Mouse (Mus musculus): ENCODE results near the gene Opn3. TPM values are rescaled to one million over a fixed set of nuclear protein-coding genes. Genes with fewer than 3 reads are reported as not detected.

The Opn3 gene
- 4.6 and 5.2 TPM in 2 replicates for polyA plus RNA-seq (2015; fragmentation: Nextera tagmentation; extraction: Ambion mirVana)

DNA sequence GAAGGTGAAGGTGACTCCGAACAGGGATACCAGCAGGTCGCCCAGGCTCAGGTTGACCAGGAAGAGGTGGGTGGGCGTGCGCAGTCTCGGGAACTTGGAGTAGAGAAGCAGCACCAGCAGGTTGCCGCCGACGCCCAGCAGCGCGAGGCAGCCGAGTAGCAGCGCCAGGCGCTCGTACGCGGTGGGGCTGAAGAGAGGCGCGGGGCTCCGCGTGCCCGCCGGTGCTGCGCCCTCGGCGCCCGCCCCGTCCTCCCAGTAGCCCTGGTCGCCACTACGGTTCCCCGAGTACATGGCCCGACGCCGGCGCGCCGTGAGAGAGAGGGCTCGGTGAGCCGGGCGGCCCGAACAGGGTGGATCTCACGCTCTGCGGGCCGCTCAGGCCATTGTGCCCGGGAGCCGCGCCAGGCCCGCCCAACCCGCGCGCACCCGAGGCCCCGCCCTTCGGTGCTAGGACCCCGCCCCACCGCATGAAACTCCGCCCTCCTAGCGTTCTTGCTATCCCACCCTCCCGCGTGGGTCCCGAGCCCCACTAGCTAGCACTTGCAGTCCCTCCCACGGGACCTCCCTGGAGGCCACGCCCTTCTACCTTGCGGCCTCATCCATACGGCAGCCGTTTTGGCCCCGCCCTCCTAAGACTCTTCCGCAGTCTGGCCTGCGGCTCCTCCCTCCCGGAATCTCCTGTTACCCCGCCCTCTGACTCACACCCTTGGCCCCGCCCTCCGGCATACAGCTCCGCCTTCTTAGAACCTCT is at the start of gene Opn3, which contains the start of gene Chml:
Gene Opn3 (minus strand): TSS at position 531 of the 751 bp plus-strand sequence.
Gene Chml (minus strand): TSS at position 656 of the 751 bp plus-strand sequence.
- Histone ChIP-seq H3K36me3 (peaks cover 6% of the 10 kb centered on the region; the same call in 1 of the 2 replicates), H3K4me2 (replicated peaks) (peak within 1 kb of the TSS; percentile 92)
- WGBS: under 1% methylated on average over 57 of the region's 73 CpGs

DNA sequence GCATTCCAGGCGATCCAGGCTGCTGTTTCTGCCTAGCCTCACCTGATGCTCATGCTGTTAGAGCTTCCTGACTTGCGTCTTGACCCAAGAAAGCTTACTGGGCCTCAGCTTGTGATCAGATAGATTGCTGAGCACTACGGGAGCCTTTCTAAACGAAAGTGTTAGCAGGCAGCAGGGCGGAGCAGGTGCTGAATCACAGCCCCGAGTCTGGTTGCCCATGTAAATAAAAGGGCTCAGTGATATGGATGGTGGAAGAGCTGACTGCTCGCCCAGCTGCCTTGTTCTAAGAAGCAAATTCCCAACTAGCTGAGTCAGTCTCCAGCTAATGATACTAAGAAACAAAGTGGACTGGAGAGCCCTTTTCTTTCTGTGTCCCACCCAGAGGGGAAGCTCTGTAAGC is 33.2 kb upstream of the Opn3 start:
- H3K4me3 ChIP-seq (replicated peaks): no peak overlapping the region
- WGBS: 52% methylated on average over 7 of the region's 7 CpGs
- H3K9ac ChIP-seq: no peak overlapping the region
- H3K4me2 ChIP-seq (replicated peaks): no peak overlapping the region
- no peaks in the 10 kb centered on the region for H3K27me3 ChIP-seq
- ATAC-seq (ENCODE audit: insufficient number of reproducible peaks, low FRiP score, low TSS enrichment, low read depth): no peak
- H3K36me3 ChIP-seq: no peaks in the 10 kb centered on the region
- H3K27ac ChIP-seq (replicated peaks): no peak overlapping the region
- no peaks in the 10 kb centered on the region for H3K9me3 ChIP-seq (replicated peaks)
- H3K4me1 ChIP-seq: no peaks in the 10 kb centered on the region

More for the DNA sequence above, at the start of gene Opn3, which contains the start of gene Chml:
- Histone ChIP-seq H3K27me3 (no peaks in the 10 kb centered on the region), H3K27ac (replicated peaks) (peak within 1 kb of the TSS; percentile 85), H3K4me1 (peaks cover 18% of the 10 kb centered on the region), H3K9me3 (replicated peaks) (no peaks in the 10 kb centered on the region), H3K9ac (peak within 1 kb of the TSS; percentile 84), H3K4me3 (replicated peaks) (peak within 1 kb of the TSS; percentile 84)
- peak; percentile 98 for ATAC-seq (ENCODE audit: insufficient number of reproducible peaks, low FRiP score, low TSS enrichment, low read depth)

DNA sequence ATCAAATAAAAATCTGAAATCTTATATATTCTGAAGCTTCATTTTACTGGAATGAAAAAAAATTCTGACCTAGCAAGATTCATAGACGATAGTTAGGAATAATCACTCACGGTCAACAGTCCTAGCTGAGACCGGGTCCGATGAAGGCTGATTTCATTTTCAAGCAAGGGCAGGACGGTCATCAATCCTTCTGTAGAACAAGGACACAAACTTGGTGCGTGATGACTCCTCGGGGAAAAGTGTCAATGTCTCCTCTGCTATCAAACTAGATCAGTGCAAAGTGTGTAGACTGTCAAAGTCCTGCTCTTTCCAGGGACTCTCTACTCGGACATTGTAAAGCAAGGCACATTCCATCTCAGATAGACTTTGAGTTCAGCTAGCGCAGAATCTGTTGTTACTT is 24.3 kb upstream of the Opn3 start:
- Histone ChIP-seq H3K27me3 (no peaks in the 10 kb centered on the region), H3K27ac (replicated peaks) (no peak overlapping the region), H3K4me3 (replicated peaks) (no peak overlapping the region), H3K4me1 (no peaks in the 10 kb centered on the region), H3K36me3 (no peaks in the 10 kb centered on the region), H3K9ac (no peak overlapping the region), H3K9me3 (replicated peaks) (no peaks in the 10 kb centered on the region), H3K4me2 (replicated peaks) (no peak overlapping the region)
- 89% methylated on average over 9 of the region's 9 CpGs for WGBS
- no peak for ATAC-seq (ENCODE audit: insufficient number of reproducible peaks, low FRiP score, low TSS enrichment, low read depth)

DNA sequence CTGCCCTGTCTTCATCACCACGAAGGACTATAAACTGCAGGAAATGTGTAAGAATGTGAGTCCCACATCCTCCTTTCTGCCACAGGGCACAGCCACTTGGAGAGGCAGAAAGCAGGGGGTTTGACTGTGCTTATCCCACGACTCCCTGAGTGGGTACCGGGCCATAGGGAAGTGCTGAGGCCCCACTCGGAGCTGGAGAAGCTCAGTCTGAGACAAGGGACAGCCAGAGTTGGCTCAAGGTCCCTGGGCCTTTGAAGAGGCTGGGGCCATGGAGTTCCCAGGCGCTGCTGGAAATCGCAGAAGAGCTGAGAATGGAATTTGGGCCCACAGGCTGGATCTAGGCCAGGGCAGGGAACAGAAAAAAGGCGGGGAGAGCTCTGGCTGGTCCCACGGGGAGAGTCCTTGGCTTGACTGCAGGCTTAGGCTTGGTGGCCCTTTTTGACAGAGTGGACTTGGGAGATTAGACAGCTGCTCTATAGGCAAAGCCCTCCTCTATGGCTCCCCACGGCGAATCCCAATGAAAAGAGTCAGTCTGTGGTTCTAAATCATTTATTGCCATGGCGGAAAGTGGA is 19.8 kb upstream of the Opn3 start:
- H3K4me3 ChIP-seq (replicated peaks): no peak overlapping the region
- H3K27ac ChIP-seq (replicated peaks): no peak overlapping the region
- H3K4me1 ChIP-seq: no peaks in the 10 kb centered on the region
- no peak for ATAC-seq (ENCODE audit: insufficient number of reproducible peaks, low FRiP score, low TSS enrichment, low read depth)
- 72% methylated on average over 11 of the region's 11 CpGs for WGBS
- H3K9me3 ChIP-seq (replicated peaks): no peaks in the 10 kb centered on the region
- no peak overlapping the region for H3K4me2 ChIP-seq (replicated peaks)
- no peak overlapping the region for H3K9ac ChIP-seq
- no peaks in the 10 kb centered on the region for H3K27me3 ChIP-seq
- H3K36me3 ChIP-seq: no peaks in the 10 kb centered on the region

DNA sequence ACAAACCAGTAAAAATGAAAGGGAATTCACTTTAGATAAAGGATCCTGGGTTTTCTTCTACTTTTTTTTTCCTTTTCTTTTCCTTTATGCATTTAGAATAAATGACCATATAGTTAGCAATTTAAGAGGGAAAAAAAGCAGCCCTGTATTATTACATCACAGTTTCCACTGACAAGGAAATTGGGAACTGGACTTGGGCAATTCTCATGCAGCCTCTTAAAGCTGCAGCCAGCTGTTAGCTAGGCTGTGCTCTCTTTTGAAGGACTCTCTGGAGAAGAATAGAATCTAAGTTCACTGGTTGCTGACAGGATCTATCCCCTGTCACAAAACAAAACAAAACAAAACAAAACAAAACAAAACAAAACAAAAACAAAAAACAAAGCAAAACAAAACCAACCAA is 15.4 kb upstream of the Opn3 start:
- Histone ChIP-seq H3K27me3 (no peaks in the 10 kb centered on the region), H3K4me2 (replicated peaks) (no peak overlapping the region), H3K4me3 (replicated peaks) (no peak overlapping the region), H3K4me1 (no peaks in the 10 kb centered on the region), H3K36me3 (no peaks in the 10 kb centered on the region), H3K9me3 (replicated peaks) (no peaks in the 10 kb centered on the region), H3K27ac (replicated peaks) (no peak overlapping the region), H3K9ac (no peak overlapping the region)
- ATAC-seq (ENCODE audit: insufficient number of reproducible peaks, low FRiP score, low TSS enrichment, low read depth): no peak

DNA sequence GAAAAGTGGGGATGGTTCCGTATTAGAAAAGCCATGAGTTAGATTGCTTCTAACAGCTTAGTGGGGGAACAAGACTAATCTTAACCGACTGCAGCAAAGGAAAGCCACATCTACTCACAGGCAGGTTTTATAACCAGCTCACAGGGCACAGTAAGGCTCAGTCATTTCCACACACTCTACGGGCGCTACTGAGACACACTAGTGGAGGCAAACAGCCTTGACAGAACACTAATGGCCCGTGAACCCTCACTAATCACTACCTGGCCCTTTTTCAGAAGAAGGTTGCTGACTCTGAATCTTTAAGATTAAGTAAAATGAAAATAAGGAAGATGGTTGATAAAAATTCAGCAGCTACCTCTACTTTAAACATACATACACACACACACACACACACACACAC is 15.0 kb upstream of the Opn3 start:
- no peak overlapping the region for H3K9ac ChIP-seq
- WGBS: 65% methylated on average over 5 of the region's 5 CpGs
- H3K27ac ChIP-seq (replicated peaks): no peak overlapping the region
- H3K4me2 ChIP-seq (replicated peaks): no peak overlapping the region
- H3K4me3 ChIP-seq (replicated peaks): no peak overlapping the region
- no peaks in the 10 kb centered on the region for H3K9me3 ChIP-seq (replicated peaks)
- no peak for ATAC-seq (ENCODE audit: insufficient number of reproducible peaks, low FRiP score, low TSS enrichment, low read depth)
- H3K36me3 ChIP-seq: no peaks in the 10 kb centered on the region
- no peaks in the 10 kb centered on the region for H3K4me1 ChIP-seq
- no peaks in the 10 kb centered on the region for H3K27me3 ChIP-seq

DNA sequence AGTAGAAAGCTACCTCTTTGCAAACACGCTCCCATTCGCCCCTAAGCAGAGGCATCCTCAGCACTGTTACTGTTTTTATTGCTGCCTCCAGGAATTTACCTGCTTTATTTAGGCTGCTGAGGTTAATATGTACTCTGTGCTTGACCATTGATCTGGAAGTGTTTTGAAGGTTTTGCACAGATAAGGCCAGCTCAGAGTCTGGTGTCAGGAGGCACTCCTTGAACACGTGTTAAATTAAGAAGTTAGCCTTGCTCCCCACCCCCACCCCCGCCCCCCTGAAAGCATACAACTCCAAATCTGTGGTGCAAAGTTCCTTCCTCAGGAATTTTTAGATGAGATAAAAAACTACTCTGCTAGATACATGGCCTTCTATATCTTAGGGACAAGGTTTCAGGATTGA is 8.6 kb upstream of the Opn3 start:
- Histone ChIP-seq H3K4me3 (replicated peaks) (no peak overlapping the region), H3K27ac (replicated peaks) (no peak overlapping the region), H3K36me3 (no peaks in the 10 kb centered on the region), H3K27me3 (no peaks in the 10 kb centered on the region), H3K9ac (no peak overlapping the region), H3K9me3 (replicated peaks) (no peaks in the 10 kb centered on the region), H3K4me1 (no peaks in the 10 kb centered on the region), H3K4me2 (replicated peaks) (no peak overlapping the region)
- no peak for ATAC-seq (ENCODE audit: insufficient number of reproducible peaks, low FRiP score, low TSS enrichment, low read depth)
- 68% methylated on average over 4 of the region's 4 CpGs for WGBS

DNA sequence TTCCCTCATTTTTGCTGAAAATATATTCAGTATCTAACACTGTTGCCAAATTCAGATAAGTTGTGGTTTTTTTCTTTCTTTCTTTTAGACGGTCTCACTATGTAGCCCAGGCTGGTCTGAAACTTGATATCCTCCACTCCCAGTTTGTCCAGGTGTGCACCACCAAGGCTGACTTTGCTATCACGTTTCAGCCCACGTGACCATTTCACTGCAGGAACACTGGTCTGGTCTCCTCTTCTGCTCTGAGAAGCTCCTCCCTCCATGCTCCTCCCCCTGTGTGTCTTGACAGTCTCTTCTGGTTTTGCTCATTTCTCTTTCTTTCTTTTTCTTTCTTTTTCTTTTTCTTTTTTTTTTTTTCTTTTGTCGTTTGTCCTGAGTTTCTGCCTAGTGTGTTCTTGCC is 7.2 kb upstream of the Opn3 start:
- H3K9ac ChIP-seq: no peak overlapping the region
- H3K27ac ChIP-seq (replicated peaks): no peak overlapping the region
- no peaks in the 10 kb centered on the region for H3K27me3 ChIP-seq
- 20% methylated on average over 4 of the region's 4 CpGs for WGBS
- no peak for ATAC-seq (ENCODE audit: insufficient number of reproducible peaks, low FRiP score, low TSS enrichment, low read depth)
- H3K9me3 ChIP-seq (replicated peaks): no peaks in the 10 kb centered on the region
- H3K4me1 ChIP-seq: no peaks in the 10 kb centered on the region
- H3K36me3 ChIP-seq: no peaks in the 10 kb centered on the region
- H3K4me3 ChIP-seq (replicated peaks): no peak overlapping the region
- no peak overlapping the region for H3K4me2 ChIP-seq (replicated peaks)

DNA sequence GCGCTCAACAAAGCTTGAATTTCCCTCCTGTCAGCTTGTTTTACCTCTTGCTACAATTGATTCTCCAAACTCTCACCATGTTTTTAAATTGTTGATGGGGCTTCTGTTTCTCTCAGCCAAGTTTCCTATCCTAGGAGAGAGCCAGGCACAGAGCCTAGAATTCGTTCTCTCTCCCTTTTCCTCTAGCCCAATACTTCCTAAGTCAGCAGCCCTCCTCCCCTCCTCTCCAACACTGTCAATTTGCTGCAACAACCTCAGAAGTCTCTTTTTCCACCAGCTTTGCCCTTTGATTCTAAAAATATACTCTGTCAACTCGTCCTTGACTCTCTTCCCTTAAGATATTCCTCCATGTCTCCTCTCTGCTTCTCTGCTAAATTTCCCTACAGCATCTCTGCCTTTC is 6.8 kb upstream of the Opn3 start:
- no peak overlapping the region for H3K9ac ChIP-seq
- no peaks in the 10 kb centered on the region for H3K9me3 ChIP-seq (replicated peaks)
- H3K4me1 ChIP-seq: no peaks in the 10 kb centered on the region
- H3K4me3 ChIP-seq (replicated peaks): no peak overlapping the region
- 54% methylated on average over 3 of the region's 3 CpGs for WGBS
- H3K27me3 ChIP-seq: no peaks in the 10 kb centered on the region
- no peaks in the 10 kb centered on the region for H3K36me3 ChIP-seq
- H3K27ac ChIP-seq (replicated peaks): no peak overlapping the region
- H3K4me2 ChIP-seq (replicated peaks): no peak overlapping the region
- ATAC-seq (ENCODE audit: insufficient number of reproducible peaks, low FRiP score, low TSS enrichment, low read depth): no peak

DNA sequence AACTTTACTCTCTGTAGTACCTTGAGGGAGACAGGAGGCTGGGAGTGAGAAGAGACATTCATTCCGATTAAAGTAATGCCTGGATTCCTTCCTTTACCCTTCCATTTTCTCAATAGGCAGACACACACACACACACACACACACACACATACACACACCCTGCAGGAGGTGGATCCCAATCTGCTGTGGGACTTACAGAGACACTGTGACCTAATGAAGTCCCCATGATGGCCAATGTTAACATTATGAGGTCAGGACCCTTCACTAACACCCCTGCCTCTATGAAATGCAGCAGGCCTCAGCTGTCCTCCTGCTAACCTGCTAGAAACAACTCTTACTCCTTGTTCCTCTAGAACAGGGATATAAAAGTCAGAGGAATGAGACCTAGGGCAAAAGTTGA is 5.7 kb upstream of the Opn3 start, which contains the start of gene Wdr64:
Gene Wdr64 (plus strand): TSS at position 301 of the 400 bp plus-strand sequence.
- no peak within 1 kb of the TSS for H3K4me3 ChIP-seq (replicated peaks)

DNA sequence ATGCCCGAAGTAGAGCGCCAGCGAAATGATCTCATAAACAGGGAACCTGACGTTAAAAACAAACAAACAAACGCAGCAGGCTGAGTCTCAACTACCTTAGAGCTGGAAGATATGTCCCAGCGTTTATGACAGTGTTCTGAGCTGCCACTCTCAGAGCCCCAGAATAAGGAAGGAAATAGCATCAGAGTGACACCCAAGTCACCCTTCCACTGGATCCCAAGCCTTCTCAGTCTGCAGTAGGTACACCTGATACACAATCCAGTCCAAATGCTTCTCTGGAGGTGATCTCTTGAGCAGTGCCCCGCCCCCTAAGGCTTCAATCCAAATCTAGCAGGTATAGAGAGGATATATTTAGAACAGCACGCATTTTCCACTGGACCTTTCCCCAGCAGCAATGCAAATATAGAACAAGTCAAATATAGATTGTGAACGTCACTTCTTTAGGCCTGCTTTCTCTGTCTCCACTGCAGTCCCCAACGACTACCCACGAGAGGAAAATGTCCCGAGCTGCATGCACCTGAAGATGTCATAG is 919 bp upstream of the Opn3 start:
- peaks cover 18% of the 10 kb centered on the region for H3K4me1 ChIP-seq
- no peaks in the 10 kb centered on the region for H3K36me3 ChIP-seq
- H3K27me3 ChIP-seq: no peaks in the 10 kb centered on the region
- H3K4me2 ChIP-seq (replicated peaks): peak overlapping the region; percentile 92
- no peak overlapping the region for H3K9ac ChIP-seq
- peak overlapping the region; percentile 84 for H3K4me3 ChIP-seq (replicated peaks)
- no peak overlapping the region for H3K27ac ChIP-seq (replicated peaks)
- no peak for ATAC-seq (ENCODE audit: insufficient number of reproducible peaks, low FRiP score, low TSS enrichment, low read depth)
- 40% methylated on average over 12 of the region's 12 CpGs for WGBS
- H3K9me3 ChIP-seq (replicated peaks): no peaks in the 10 kb centered on the region

More for the DNA sequence above, 5.7 kb upstream of the Opn3 start, which contains the start of gene Wdr64:
- 68% methylated on average over 1 of the region's 1 CpGs for WGBS
- H3K36me3 ChIP-seq: no peaks in the 10 kb centered on the region
- no peaks in the 10 kb centered on the region for H3K27me3 ChIP-seq
- H3K27ac ChIP-seq (replicated peaks): no peak within 1 kb of the TSS
- H3K9me3 ChIP-seq (replicated peaks): no peaks in the 10 kb centered on the region
- no peak within 1 kb of the TSS for H3K9ac ChIP-seq
- no peak within 1 kb of the TSS for H3K4me2 ChIP-seq (replicated peaks)
- ATAC-seq (ENCODE audit: insufficient number of reproducible peaks, low FRiP score, low TSS enrichment, low read depth): no peak
- no peaks in the 10 kb centered on the region for H3K4me1 ChIP-seq
